Mouse (Mus musculus) cerebellum, postnatal 36 days (tissue): ENCODE results near the gene Msh2.

Experiments
- DNase-seq, 2 experiments: peaks; one replicate each; pipeline ENCODE4 v3.0.0; 2021 to 2022; ENCODE audit warnings: mixed read lengths in 2 of 2

The Msh2 gene

DNA sequence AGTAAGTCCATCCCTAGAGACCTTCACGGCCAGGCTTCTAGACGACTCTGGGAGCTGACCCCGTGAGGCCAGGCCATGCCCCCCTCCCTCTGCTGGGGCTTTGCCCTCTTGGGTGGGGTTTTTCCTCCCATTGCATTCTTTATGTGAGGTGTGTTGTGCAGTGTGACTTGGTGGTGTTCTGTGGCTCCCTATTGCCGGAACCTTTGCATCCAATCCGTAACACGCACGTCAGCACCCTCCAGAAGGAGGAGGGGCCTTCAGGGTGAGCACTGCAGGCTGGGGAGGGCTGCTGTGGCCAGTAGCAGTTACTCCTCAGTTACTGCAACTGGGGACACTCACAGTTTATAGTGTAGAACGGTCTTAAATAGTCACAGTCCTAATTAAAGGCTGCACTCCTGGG is 28.0 kb downstream of the Msh2 start:
- no peak for DNase-seq

- no peak for DNase-seq
Measured at GRCm38 (mm10) chr17:87724727-87725126, 52.6 kb downstream of the Msh2 start.

DNA sequence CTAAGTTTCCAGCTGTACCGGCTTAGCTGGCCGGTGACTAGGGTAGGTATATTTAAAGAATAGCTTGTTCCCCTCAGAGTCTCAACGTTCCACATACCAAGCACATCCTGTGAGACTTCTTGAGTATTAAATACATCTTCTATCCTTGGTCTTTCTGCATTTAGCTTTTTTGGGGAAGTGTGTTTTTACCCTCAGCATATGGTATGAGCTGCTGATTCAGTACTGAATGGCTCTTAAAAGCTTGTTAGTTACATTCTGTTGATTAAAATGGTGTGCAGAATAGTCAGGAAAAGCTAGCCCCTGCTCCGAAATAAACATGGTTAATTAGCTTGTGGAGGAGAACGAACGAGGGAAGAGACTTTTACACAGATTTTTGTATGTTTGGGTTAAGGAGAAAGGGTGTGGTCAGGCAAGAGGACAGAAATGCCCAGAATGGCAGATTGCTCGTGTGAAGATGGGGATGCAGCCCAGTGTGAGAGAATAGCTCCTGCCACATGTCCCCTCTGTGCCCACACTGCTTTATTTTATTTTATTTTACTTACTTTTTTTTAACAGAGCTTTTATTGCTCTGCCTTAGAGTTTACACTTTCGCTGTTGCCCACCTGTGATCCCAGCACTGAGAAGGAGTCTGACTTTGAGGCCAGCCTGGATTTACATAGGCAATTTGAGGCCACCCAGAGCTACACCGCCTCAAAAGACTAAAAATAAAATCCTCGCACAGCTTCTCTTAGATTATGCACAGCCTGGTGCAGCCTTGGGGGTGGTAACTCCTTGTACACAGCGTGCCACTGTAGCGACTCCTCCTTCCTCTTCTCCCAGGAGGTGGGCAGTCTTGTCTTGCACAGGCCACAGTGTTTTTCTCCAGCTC is 54.6 kb downstream of the Msh2 start:
- DNase-seq, result no peak

DNA sequence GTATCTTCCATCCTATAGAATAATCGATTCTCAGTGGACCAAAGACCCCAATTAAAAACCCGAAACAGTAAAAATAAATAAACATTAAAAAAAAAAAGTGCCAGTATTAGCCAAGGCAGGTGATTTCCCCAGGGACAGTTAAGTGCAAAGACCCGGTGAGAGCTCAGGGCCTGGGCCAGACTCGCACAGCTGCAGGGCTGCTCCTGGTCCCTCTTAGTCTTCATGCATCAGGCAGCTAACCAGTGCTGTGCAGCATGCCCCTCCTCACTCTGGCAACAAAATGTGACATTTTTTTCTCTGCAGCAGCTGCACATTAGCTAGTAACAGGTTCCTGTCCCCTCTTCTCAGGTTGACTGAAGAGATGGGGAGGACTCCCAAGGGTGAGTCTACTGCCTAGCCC is 59.8 kb downstream of the Msh2 start:
- no peak for DNase-seq

DNA sequence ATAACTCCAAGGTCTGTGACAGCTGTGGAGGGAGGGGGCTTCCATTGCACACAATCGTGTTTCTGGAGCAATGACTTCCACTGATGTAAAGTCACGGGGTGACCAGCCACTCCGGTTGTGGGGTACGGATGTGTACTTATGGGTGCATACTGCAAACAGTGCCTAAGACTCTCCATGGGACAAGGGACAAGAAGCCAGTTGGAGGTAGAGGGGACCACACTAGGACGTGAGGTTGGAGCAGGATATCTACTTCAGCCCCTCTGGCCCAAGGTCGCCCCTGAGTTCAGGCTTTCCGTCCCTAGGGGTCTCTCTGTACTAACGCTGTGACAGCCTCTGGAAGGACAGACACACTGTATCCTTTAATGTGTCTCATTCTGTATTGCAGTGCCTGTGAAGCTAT is 62.3 kb downstream of the Msh2 start:
- no peak for DNase-seq

DNA sequence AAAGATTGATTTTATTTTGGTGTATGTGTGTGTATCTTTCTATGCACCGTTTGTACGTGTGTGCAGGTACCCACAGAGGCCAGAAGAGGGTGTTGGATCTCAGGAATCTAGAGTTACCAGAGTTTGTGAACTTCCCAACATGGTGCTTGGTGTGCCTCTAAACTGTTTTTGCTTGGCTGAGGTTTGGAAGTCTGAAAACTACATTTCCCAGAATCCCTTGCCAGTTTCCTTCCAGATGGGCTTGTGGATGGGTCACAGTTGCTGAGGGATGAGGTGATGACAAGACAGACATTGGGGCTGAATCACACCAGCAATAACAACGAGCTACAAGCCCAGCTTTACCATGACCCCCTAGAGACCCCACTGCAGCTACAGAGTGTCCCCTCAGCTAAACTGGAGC is 65.0 kb downstream of the Msh2 start:
- DNase-seq, result no peak

DNA sequence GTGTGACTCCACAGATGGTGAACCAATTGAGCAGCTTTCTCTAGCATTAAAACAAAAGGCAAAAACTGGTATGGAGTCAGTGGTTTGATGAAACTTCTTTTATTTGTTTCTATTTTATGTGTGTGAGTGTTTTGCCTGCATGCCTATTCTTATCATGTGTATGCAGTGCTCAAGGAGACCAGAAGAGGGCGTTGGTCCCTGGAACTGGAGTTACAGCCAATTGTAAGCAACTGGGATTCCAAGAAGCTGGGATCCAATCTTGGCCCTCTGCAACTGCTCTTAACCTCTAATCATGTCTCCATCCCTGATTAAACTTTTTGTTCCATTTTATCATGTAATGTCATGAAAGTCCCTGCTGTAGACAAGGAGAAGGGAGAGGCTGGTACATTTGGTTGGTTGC is 67.7 kb downstream of the Msh2 start:
- DNase-seq, result no peak

- DNase-seq, result peak; percentile 65 to 70
Measured at GRCm38 (mm10) chr17:87744985-87745925, 73.1 kb downstream of the Msh2 start.

DNA sequence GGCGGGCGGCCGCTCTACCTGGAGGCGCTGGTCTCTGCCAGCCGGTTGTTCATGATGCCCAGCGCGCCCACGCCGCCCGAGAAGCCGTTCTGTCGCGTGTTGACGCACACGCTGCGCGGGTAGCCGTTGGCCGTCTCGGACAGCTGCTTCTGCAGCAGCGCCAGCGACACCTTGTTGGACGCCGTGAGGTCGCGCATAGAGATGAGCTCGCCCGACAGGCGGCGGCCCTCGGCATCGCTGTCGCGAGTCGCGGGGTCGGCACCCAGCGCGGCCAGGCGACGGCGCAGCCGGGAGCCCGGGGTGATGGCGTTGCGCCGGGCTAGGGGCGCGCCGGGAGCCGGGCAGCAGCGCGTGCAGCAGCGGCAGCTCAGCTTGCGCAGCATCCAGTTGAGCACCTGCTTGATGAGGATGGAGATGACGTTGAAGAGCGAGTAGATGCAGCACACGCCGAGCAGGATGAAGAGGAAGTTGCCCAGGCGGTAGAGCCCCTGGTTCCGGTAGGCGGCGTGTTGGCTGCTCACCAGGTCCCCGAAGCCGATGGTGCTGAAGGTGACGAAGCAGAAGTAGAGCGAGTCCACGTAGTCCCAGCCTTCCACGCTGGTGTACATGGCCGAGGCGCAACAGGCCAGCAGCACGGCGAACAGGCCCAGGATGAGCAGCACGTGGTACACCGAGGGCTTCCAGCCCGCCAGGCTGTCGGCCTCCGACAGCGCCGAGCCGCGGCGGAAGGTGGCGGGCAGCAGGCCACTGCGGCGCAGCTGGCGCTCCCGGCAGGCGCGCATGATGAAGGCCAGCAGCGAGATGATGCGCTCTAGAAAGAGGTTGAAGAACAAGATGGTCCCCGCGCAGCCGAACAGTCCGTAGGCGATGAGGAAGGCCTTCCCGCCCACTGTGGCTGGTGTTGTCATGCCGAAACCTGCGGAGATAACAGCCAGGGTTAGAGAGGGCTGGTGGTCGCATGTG is 74.1 kb downstream of the Msh2 start:
- DNase-seq, result peak; percentile 56 to 60

DNA sequence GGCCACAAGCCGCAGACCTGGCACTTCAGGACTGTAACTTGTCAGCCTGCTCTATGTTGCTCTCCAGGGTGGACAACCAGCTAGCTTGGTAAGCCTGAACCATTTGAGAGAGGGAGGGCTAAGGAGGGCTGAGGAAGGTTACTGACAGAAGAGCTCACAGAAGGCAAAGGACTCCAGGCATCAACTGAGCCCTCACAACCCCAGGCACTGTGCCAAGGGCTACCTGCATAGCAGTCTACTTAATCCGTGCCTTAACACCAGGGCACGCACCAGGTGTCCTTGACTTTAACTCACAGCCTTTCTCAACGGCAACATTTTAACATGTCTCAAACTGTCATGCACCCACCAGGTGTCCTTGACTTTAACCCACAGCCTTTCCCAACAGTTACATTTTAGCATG is 88.2 kb downstream of the Msh2 start:
- DNase-seq, result peak; percentile 59 to 60

DNA sequence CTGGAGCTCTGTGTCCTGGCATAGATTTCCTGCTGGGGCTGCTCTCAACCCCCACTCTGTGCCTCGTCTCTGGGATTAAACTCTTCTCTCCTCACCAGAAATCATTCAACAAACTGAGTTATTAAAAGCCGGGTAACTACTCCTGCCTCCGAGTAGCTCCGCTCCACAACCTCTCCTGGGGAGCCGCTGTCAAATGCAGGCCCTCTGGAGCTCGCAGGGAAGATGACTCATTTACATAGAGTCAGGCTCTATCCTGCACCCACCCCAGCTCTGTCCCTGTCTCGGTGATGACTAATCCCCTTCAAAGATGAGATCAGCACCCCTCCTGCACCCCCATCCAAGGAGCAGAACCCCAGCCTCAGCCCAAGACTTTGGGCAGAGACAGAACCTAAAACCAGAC is 91.0 kb downstream of the Msh2 start:
- no peak for DNase-seq

DNA sequence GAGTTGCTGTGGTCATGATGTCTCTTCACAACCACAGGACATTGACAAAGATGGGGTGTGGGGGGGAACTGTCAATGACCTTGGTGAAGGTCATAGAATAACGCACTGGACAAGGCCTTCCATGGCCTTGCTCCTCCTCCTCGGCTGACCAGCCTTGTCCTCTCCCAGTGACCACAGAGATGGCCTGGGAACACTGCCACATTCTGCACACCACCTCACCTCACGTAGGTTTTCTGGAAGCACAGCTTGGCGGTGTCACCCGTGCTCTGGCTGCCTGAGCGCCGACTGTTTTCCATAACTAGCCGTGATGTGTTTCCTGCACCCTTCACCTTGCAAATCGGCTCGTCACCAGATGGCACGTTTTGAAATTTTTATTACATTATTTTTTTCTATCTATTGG is 92.9 kb downstream of the Msh2 start:
- DNase-seq, result peak in 1 of 2 experiments; percentile 58

- DNase-seq, result peak; percentile 53 to 59
Measured at GRCm38 (mm10) chr17:87766888-87767287, 94.8 kb downstream of the Msh2 start.

GRCm38 (mm10) chr17:87770766-87771165 is 98.6 kb downstream of the Msh2 start:
- peak; percentile 87 to 90 for DNase-seq

DNA sequence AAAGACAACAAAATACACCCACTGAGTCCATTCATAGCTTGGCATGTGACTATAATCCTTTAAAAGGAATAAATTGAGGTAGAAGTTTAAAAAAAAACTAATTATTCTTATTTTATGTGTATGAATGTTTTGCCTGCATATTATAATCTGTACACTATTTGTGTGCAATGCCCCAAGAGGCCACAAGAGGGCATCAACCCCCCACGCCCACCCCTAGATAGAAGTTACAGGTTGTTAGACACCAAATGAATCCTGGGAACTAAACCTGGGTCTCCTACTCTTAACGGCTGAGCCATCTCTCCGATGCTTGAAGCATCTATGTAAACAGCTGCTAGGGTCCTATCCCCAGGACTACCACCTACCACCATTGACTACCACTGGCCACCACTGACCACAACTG is 101.0 kb downstream of the Msh2 start:
- no peak for DNase-seq
